Mouse (Mus musculus): Measurements from ENCODE around the gene Slc25a48.

- TF ChIP-seq CTCF (IDR thresholded peaks at IDR 0.05; ENCODE audit: borderline replicate concordance, insufficient read depth, low read length), result no peak
- no peak for TF ChIP-seq POLR2A (IDR thresholded peaks at IDR 0.05; ENCODE audit: low read depth, low read length)
Observed at GRCm38 (mm10) chr13:56472661-56473060, 34.5 kb downstream of the Slc25a48 start.

Data from embryonic fibroblast, embryonic 13.5 days (primary cell).